Mouse (Mus musculus) hindbrain, embryonic 12.5 days (tissue): ENCODE data around the gene Depdc5. TPM values are rescaled to one million over a fixed set of nuclear protein-coding genes. Genes with fewer than 3 reads are reported as not detected.
"Not testable (repeated sequence)": the region's sequence is repeated elsewhere in the genome, so short reads cannot be mapped to it uniquely, and the experiment has no call there.

Experiments
- ATAC-seq: fragments of 200-750 bp; cut with Nextera tagmentation; 2 replicates; pipeline ENCODE4 v1.8.0; 2017; ENCODE audit warnings: moderate TSS enrichment; ENCODE audit not compliant: low FRiP score
- H3K27ac ChIP-seq: fragments of 300-500 bp; sonication (generic); 2 replicates; pipeline ENCODE4 v1.5.1; 2016; ENCODE audit warnings: mild to moderate bottlenecking
- H3K27me3 ChIP-seq: fragments of 300-500 bp; sonication (generic); 2 replicates; pipeline ENCODE4 v1.6.1; 2016; ENCODE audit warnings: mild to moderate bottlenecking
- H3K36me3 ChIP-seq: fragments of 300-500 bp; sonication (generic); 2 replicates; pipeline ENCODE4 v1.6.1; 2016; ENCODE audit warnings: mild to moderate bottlenecking
- H3K4me1 ChIP-seq: fragments of 300-500 bp; sonication (generic); 2 replicates; pipeline ENCODE4 v1.6.1; 2016
- H3K4me2 ChIP-seq: fragments of 300-500 bp; sonication (generic); replicated peaks from 2 replicates; pipeline ENCODE4 v1.6.1; 2016; ENCODE audit warnings: mild to moderate bottlenecking
- H3K4me3 ChIP-seq: fragments of 300-500 bp; sonication (generic); 2 replicates; pipeline ENCODE4 v1.5.1; 2016; ENCODE audit warnings: mild to moderate bottlenecking
- H3K9ac ChIP-seq: fragments of 300-500 bp; sonication (generic); 2 replicates; pipeline ENCODE4 v1.6.1; 2016; ENCODE audit warnings: mild to moderate bottlenecking, moderate library complexity
- H3K9me3 ChIP-seq: fragments of 300-500 bp; sonication (generic); replicated peaks from 2 replicates; pipeline ENCODE4 v1.6.1; 2016; ENCODE audit warnings: mild to moderate bottlenecking
- WGBS: fragments of 180-500 bp; shearing (Covaris S2); methylation state at CpG from one replicate; pipeline ENCODE4 v1.1.7; 2016; 5-methylcytosine and 5-hydroxymethylcytosine counted together
- polyA plus RNA-seq: library from polyadenylated mRNA; unstranded; fragments of >200 nt; fragmentation: Nextera tagmentation; extraction: Ambion mirVana; gene quantifications from 2 replicates; pipeline ENCODE4 v1.2.1, GENCODE M21; 2016

Depdc5 gene
- polyA plus RNA-seq, 1 experiment from 2014 or later: 40.3 TPM

- no peak overlapping the region for H3K9ac ChIP-seq
- H3K27me3 ChIP-seq: no peaks in the 10 kb centered on the region
- 6% methylated on average over 13 of the region's 13 CpGs for WGBS
- peak overlapping the region; percentile 50 for H3K4me2 ChIP-seq
- no peak overlapping the region for H3K27ac ChIP-seq
- H3K9me3 ChIP-seq: no peaks in the 10 kb centered on the region
- no peak; the same call in 1 of the 2 replicates for ATAC-seq
- H3K4me3 ChIP-seq: 0 out of 2 replicates have a peak overlapping the region, but pooled peaks have one; percentile 12
- H3K4me1 ChIP-seq: peaks cover 3% of the 10 kb centered on the region; the same call in 1 of the 2 replicates
- H3K36me3 ChIP-seq: no peaks in the 10 kb centered on the region
Observed at GRCm38 (mm10) chr5:33039510-33039911, 176.0 kb downstream of the Depdc5 start.

GRCm38 (mm10) chr5:33040735-33041134 lies 177.2 kb downstream of the Depdc5 start:
- H3K4me3 ChIP-seq, ATAC-seq, H3K4me1 ChIP-seq, H3K4me2 ChIP-seq, H3K9me3 ChIP-seq, H3K27ac ChIP-seq, H3K27me3 ChIP-seq, H3K9ac ChIP-seq, H3K36me3 ChIP-seq: not testable (repeated sequence)
- WGBS: 84% methylated on average over 1 of the region's 1 CpGs

GRCm38 (mm10) chr5:33043397-33043796 lies 179.9 kb downstream of the Depdc5 start:
- Histone ChIP-seq H3K4me2 (no peak overlapping the region), H3K27me3 (no peaks in the 10 kb centered on the region), H3K4me1 (peaks cover 3% of the 10 kb centered on the region; the same call in 1 of the 2 replicates), H3K4me3 (no peak overlapping the region), H3K9me3 (no peaks in the 10 kb centered on the region), H3K36me3 (no peaks in the 10 kb centered on the region), H3K27ac (no peak overlapping the region), H3K9ac (no peak overlapping the region)
- 62% methylated on average over 10 of the region's 10 CpGs for WGBS
- ATAC-seq: no peak

Other genes with a start within 250 kb of the Depdc5 start
- 78.6 and 83.2 TPM in 2 replicates for gene Pisd, start 78.1 kb upstream of the Depdc5 start, polyA plus RNA-seq
- gene Gm20671, start 36.6 kb upstream of the Depdc5 start, polyA plus RNA-seq: not detected in 2 replicates
- gene Prr14l, start 9.4 kb upstream of the Depdc5 start, polyA plus RNA-seq: 17.3 and 18.1 TPM in 2 replicates
- gene Ywhah, start 155.1 kb downstream of the Depdc5 start, polyA plus RNA-seq: 461 and 499 TPM in 2 replicates
- 0.07 TPM in 1 of 2 replicates, not detected in the other for gene Slc5a1, start 240.5 kb downstream of the Depdc5 start, polyA plus RNA-seq